Mouse (Mus musculus): Measurements from ENCODE around the gene Psmd2. TPM values are rescaled to one million over a fixed set of nuclear protein-coding genes. Genes with fewer than 3 reads are reported as not detected.

Gene Psmd2
- polyA plus RNA-seq, 1 experiment from 2014 or later, result 520 TPM

DNA sequence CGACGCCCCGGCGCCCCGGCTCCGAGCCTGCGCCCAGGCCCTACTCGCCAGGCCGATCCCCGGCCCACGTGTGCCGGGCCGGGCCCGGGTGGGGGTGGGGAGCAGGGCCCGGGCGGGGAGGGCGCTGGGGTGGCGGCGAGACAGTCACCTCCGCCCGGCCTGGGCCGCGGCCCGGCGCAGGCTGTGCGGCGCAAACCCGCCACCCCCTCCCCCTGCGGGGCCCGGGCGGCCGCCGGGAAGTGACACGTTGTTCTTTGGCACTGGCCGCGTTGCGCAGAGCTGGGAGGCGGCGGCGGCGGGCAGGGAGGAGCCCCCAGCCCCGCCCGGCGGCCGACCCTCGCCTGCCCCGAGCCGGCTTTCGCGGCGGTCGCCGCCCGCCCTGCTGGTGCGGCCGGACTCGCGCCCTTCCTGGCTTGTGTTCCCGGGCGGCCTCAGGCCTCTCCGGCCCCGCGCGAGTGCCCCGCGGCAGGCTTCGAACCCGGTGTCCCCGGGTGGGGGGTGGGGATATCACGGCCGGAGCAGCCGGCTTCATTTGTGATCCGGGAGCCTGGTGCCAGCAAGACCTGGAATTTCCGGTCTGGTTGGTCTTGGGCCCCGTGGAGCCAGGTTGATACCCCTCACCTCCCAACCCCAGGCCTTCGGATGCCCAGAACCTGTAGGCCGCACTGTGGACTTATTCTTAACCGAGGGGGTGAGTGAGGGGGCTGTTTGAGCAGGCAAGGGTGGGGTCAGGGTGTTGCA is 21.7 kb downstream of the Psmd2 start:
- WGBS, result under 1% methylated on average over 78 of the region's 78 CpGs
- DNase-seq (ENCODE audit: low spot score), result no peak
- peak overlapping the region; percentile 98 for H3K27ac ChIP-seq (replicated peaks)
- peaks cover 26% of the 10 kb centered on the region for H3K4me1 ChIP-seq
- H3K36me3 ChIP-seq (replicated peaks), result peaks cover 45% of the 10 kb centered on the region
- no peaks in the 10 kb centered on the region for H3K27me3 ChIP-seq (replicated peaks; ENCODE audit: low read depth, poor library complexity, severe bottlenecking)
- H3K9me3 ChIP-seq, result no peaks in the 10 kb centered on the region
- H3K4me3 ChIP-seq, result peak overlapping the region; percentile 100

- H3K27ac ChIP-seq (replicated peaks), result peak overlapping the region; percentile 98
- 12% methylated on average over 14 of the region's 14 CpGs for WGBS
- H3K36me3 ChIP-seq (replicated peaks), result peaks cover 51% of the 10 kb centered on the region
- peaks cover 26% of the 10 kb centered on the region for H3K4me1 ChIP-seq
- peak; percentile 43 for DNase-seq (ENCODE audit: low spot score)
- no peaks in the 10 kb centered on the region for H3K27me3 ChIP-seq (replicated peaks; ENCODE audit: low read depth, poor library complexity, severe bottlenecking)
- H3K4me3 ChIP-seq, result peak overlapping the region; percentile 100
- no peaks in the 10 kb centered on the region for H3K9me3 ChIP-seq
These were observed 22.4 kb downstream of the Psmd2 start for GRCm38 (mm10) chr16:20673706-20674303.

GRCm38 (mm10) chr16:20675213-20675612 is 23.8 kb downstream of the Psmd2 start:
- no peaks in the 10 kb centered on the region for H3K27me3 ChIP-seq (replicated peaks; ENCODE audit: low read depth, poor library complexity, severe bottlenecking)
- peaks cover 26% of the 10 kb centered on the region for H3K4me1 ChIP-seq
- H3K9me3 ChIP-seq, result no peaks in the 10 kb centered on the region
- no peak for DNase-seq (ENCODE audit: low spot score)
- H3K27ac ChIP-seq (replicated peaks), result no peak overlapping the region
- H3K4me3 ChIP-seq, result peak overlapping the region; percentile 100
- peaks cover 65% of the 10 kb centered on the region for H3K36me3 ChIP-seq (replicated peaks)
- WGBS, result 90% methylated on average over 6 of the region's 6 CpGs

GRCm38 (mm10) chr16:20676702-20677101 is 25.2 kb downstream of the Psmd2 start:
- Histone ChIP-seq H3K27ac (replicated peaks) (no peak overlapping the region), H3K9me3 (no peaks in the 10 kb centered on the region), H3K4me1 (peaks cover 25% of the 10 kb centered on the region), H3K4me3 (no peak overlapping the region), H3K27me3 (replicated peaks; ENCODE audit: low read depth, poor library complexity, severe bottlenecking) (no peaks in the 10 kb centered on the region), H3K36me3 (replicated peaks) (peaks cover 80% of the 10 kb centered on the region)
- DNase-seq (ENCODE audit: low spot score), result no peak
- WGBS, result 90% methylated on average over 4 of the region's 4 CpGs

- Histone ChIP-seq H3K27me3 (replicated peaks; ENCODE audit: low read depth, poor library complexity, severe bottlenecking) (no peaks in the 10 kb centered on the region), H3K27ac (replicated peaks) (no peak overlapping the region), H3K9me3 (no peaks in the 10 kb centered on the region), H3K36me3 (replicated peaks) (peaks cover 87% of the 10 kb centered on the region), H3K4me3 (no peak overlapping the region), H3K4me1 (peaks cover 21% of the 10 kb centered on the region)
- WGBS, result 88% methylated on average over 5 of the region's 5 CpGs
- DNase-seq (ENCODE audit: low spot score), result no peak
These were observed 25.9 kb downstream of the Psmd2 start for GRCm38 (mm10) chr16:20677380-20677779.

DNA sequence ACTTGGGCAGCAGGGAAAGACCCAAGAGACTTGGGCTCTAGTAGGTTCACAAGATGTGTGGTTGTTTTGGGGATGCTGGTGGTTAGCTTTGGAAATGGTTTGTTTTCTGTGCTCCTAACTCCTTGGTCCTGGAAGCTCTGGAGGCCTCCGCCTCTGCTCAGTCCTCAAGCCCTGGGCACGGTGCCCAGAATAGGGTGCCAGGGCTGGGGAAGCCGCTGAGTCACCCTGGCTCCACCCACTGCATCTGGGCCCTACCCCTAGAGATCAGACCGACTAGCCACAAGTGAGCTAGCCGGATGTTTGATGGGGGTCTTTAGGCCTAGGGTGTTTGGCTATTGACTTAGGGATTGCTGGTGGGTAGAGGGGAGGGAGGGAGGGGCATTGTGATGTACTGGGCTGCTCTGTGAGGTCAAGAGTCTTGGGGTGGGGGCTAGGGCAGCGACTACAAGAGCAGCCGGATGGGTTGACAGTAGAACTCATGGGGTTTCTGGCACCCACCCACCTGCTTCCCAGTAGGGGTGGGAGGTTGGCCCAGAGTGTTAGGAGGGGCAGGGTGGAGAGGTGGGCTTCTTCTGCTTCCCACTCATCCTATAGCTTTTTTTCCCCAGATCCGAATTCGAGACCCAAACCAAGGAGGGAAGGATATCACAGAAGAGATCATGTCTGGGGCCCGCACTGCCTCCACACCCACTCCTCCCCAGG is 26.7 kb downstream of the Psmd2 start:
- Histone ChIP-seq H3K36me3 (replicated peaks) (peaks cover 94% of the 10 kb centered on the region), H3K4me3 (no peak overlapping the region), H3K9me3 (no peaks in the 10 kb centered on the region), H3K27me3 (replicated peaks; ENCODE audit: low read depth, poor library complexity, severe bottlenecking) (no peaks in the 10 kb centered on the region), H3K27ac (replicated peaks) (no peak overlapping the region), H3K4me1 (peaks cover 21% of the 10 kb centered on the region)
- WGBS, result 89% methylated on average over 10 of the region's 10 CpGs
- DNase-seq (ENCODE audit: low spot score), result no peak

DNA sequence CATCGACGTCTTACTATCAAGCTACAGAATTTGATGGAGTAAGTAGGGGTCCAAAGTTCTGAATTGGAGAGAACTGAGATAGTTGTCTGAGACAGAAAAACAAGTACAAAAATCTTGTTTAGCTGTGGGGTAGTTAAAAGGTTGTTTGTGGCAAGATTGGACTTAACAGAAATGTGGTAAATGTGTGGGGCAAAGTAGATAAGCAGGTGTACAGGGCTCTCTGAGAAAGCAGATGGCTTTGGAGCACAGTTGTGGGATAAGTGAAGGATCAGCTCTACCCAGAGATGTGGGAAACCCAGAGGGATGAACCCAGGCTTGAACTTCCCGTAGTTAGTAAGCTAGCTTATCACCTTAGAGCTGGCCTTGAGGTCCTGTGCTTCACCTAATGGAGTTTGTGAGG is 39.3 kb downstream of the Psmd2 start:
- H3K36me3 ChIP-seq (replicated peaks), result peaks cover 70% of the 10 kb centered on the region
- no peak overlapping the region for H3K27ac ChIP-seq (replicated peaks)
- peaks cover 18% of the 10 kb centered on the region for H3K27me3 ChIP-seq (replicated peaks; ENCODE audit: low read depth, poor library complexity, severe bottlenecking)
- DNase-seq (ENCODE audit: low spot score), result no peak
- no peak overlapping the region for H3K4me3 ChIP-seq
- 92% methylated on average over 3 of the region's 3 CpGs for WGBS
- H3K4me1 ChIP-seq, result peaks cover 30% of the 10 kb centered on the region
- H3K9me3 ChIP-seq, result no peaks in the 10 kb centered on the region

DNA sequence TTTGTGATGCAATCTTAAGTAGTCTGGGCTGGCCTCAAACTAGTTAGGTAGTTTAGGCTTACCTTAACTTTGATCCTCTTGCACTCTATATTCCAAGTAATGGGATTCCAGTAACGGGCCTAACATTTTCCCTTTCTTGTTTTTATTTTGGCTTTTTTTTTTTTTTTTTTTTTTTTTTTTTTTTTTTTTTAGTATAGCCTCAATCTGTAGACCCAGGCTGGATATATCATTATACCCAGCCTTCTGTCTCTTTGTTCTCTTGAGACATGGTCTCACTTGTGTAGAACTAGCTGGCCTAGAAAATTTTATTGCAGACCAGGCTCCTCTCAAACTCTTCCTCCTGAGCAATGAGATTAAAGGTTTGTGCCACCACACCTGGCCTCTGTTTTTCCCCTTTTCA is 40.2 kb downstream of the Psmd2 start:
- DNase-seq (ENCODE audit: low spot score), result no peak
- Histone ChIP-seq H3K27ac (replicated peaks) (no peak overlapping the region), H3K4me1 (peaks cover 39% of the 10 kb centered on the region), H3K9me3 (no peaks in the 10 kb centered on the region), H3K36me3 (replicated peaks) (peaks cover 62% of the 10 kb centered on the region), H3K4me3 (no peak overlapping the region), H3K27me3 (replicated peaks; ENCODE audit: low read depth, poor library complexity, severe bottlenecking) (peaks cover 26% of the 10 kb centered on the region)
- WGBS, result 83% methylated on average over 1 of the region's 1 CpGs

- no peak overlapping the region for H3K27ac ChIP-seq (replicated peaks)
- 48% methylated on average over 16 of the region's 16 CpGs for WGBS
- H3K9me3 ChIP-seq, result no peaks in the 10 kb centered on the region
- H3K36me3 ChIP-seq (replicated peaks), result peaks cover 54% of the 10 kb centered on the region
- peaks cover 33% of the 10 kb centered on the region for H3K27me3 ChIP-seq (replicated peaks; ENCODE audit: low read depth, poor library complexity, severe bottlenecking)
- peak overlapping the region; percentile 74 for H3K4me3 ChIP-seq
- H3K4me1 ChIP-seq, result peaks cover 41% of the 10 kb centered on the region
- peak; percentile 36 for DNase-seq (ENCODE audit: low spot score)
These were observed 41.0 kb downstream of the Psmd2 start for GRCm38 (mm10) chr16:20692241-20692965.

- peaks cover 41% of the 10 kb centered on the region for H3K4me1 ChIP-seq
- under 1% methylated on average over 37 of the region's 37 CpGs for WGBS
These were observed 41.8 kb downstream of the Psmd2 start, which contains the start of gene Fam131a for GRCm38 (mm10) chr16:20693111-20693701. Gene Fam131a (plus strand): TSS chr16:20693241.

GRCm38 (mm10) chr16:20694781-20695180 is 43.3 kb downstream of the Psmd2 start:
- Histone ChIP-seq H3K4me1 (peaks cover 41% of the 10 kb centered on the region), H3K9me3 (no peaks in the 10 kb centered on the region), H3K27me3 (replicated peaks; ENCODE audit: low read depth, poor library complexity, severe bottlenecking) (peaks cover 46% of the 10 kb centered on the region), H3K27ac (replicated peaks) (no peak overlapping the region), H3K4me3 (no peak overlapping the region), H3K36me3 (replicated peaks) (peaks cover 30% of the 10 kb centered on the region)
- WGBS, result 83% methylated on average over 8 of the region's 8 CpGs
- no peak for DNase-seq (ENCODE audit: low spot score)

More at GRCm38 (mm10) chr16:20693111-20693701, 41.8 kb downstream of the Psmd2 start, which contains the start of gene Fam131a:
- Histone ChIP-seq H3K4me3 (peak within 1 kb of the TSS; percentile 74), H3K9me3 (no peaks in the 10 kb centered on the region), H3K36me3 (replicated peaks) (peaks cover 46% of the 10 kb centered on the region), H3K27me3 (replicated peaks; ENCODE audit: low read depth, poor library complexity, severe bottlenecking) (peaks cover 41% of the 10 kb centered on the region), H3K27ac (replicated peaks) (peak within 1 kb of the TSS; percentile 84)
- peak; percentile 96 for DNase-seq (ENCODE audit: low spot score)

All from embryonic facial prominence, embryonic 10.5 days (tissue).